Comparison of ENCODE assay signal across 35 mouse cellular contexts in the genomic region with DNA sequence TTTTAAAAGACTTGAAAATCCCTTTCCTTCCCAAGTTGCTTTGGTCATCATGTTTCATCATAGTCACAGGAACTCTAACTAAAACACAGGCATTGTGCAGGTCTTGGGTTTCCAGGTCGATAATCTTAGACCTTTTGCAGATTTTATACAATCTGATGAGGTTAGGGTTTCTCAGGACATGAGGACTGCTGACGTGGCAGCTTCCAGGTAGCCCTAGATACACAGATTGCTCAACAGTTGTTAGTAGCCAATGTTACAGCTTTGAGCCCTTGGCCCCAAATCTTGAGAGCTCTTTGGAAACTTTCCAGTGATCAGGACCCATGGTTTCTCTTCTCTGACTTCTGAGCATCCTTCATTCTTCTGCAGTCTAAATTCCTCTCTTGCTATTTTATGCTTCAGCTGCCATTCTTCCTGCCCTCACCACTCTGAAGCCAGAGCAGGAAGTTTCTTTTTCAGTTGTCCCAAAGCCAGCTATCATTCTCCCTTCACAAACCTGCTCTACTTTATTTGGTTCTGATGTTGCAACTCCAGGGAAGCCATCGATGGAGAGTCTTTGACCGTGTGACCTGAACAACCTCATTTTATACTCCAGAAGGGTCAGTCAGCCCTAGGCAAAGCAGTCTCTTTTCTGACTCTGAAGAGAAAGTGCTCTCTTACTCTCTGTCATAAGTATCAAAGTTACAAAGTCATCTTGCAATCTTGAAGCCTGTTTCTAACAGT.
"Had no signal": no experiment of that assay in that cellular context is flagged by ENCODE, and none has a peak within 500 bp of the region (broad histone marks: within the 10 kb centered on the region; RNA-seq: fewer than 3 reads in every experiment).

No protein-coding gene starts in this region.

- ATAC-seq: hindbrain, embryonic 16.5 days; hindbrain, postnatal 0 days; inflammation-experienced regulatory T-cells, adult 6 months; intestine, embryonic 15.5 days; intestine, embryonic 16.5 days; intestine, postnatal 0 days had no signal

- H3K9me3 ChIP-seq: heart, embryonic 10.5 days; heart, embryonic 12.5 days; heart, embryonic 13.5 days; heart, embryonic 15.5 days; hindbrain, embryonic 10.5 days; hindbrain, embryonic 12.5 days; hindbrain, embryonic 13.5 days; hindbrain, embryonic 15.5 days; intestine, embryonic 15.5 days; kidney, embryonic 15.5 days had no signal

- H3K27ac ChIP-seq: heart, embryonic 10.5 days; heart, embryonic 13.5 days; heart, embryonic 15.5 days; hindbrain, embryonic 10.5 days; hindbrain, embryonic 12.5 days; hindbrain, embryonic 13.5 days; hindbrain, embryonic 14.5 days; hindbrain, embryonic 15.5 days; hindbrain, postnatal 0 days; intestine, embryonic 15.5 days; kidney, embryonic 15.5 days; kidney, postnatal 0 days; layer of hippocampus, adult 2 months had no signal

- H3K4me1 ChIP-seq: heart, embryonic 10.5 days; heart, embryonic 12.5 days; heart, embryonic 13.5 days; heart, embryonic 15.5 days; hindbrain, embryonic 10.5 days; hindbrain, embryonic 12.5 days; hindbrain, embryonic 13.5 days; hindbrain, embryonic 15.5 days; intestine, embryonic 15.5 days; kidney, embryonic 15.5 days had no signal

- H3K36me3 ChIP-seq: heart, embryonic 10.5 days; heart, embryonic 12.5 days; heart, embryonic 13.5 days; heart, embryonic 15.5 days; hindbrain, embryonic 10.5 days; hindbrain, embryonic 12.5 days; hindbrain, embryonic 13.5 days; hindbrain, embryonic 15.5 days; intestine, embryonic 15.5 days; kidney, embryonic 15.5 days had no signal

- H3K27me3 ChIP-seq: heart, embryonic 12.5 days; heart, embryonic 13.5 days; heart, embryonic 15.5 days; hindbrain, embryonic 12.5 days; hindbrain, embryonic 13.5 days; hindbrain, embryonic 15.5 days; intestine, embryonic 15.5 days; kidney, embryonic 15.5 days had no signal

- H3K4me3 ChIP-seq: heart, embryonic 10.5 days; heart, embryonic 12.5 days; heart, embryonic 13.5 days; heart, embryonic 15.5 days; hindbrain, embryonic 10.5 days; hindbrain, embryonic 12.5 days; hindbrain, embryonic 13.5 days; hindbrain, embryonic 15.5 days; intestine, embryonic 15.5 days; kidney, embryonic 15.5 days; layer of hippocampus, adult 2 months had no signal

- DNase-seq: heart, postnatal 10 days; heart, postnatal 14 days; heart, postnatal 36 days; heart, postnatal 4 days; kidney, adult 11 months; kidney, adult 18-20 months; kidney, adult 2 months; kidney, adult 8-10 months; kidney, adult 9 months; kidney, postnatal 10 days; kidney, postnatal 14 days; kidney, postnatal 25 days; kidney, postnatal 36 days; kidney, postnatal 4 days; layer of hippocampus, adult 9-11 months; layer of hippocampus, postnatal 36 days had no signal

- H3K9ac ChIP-seq: heart, embryonic 12.5 days; heart, embryonic 13.5 days; heart, embryonic 15.5 days; hindbrain, embryonic 12.5 days; hindbrain, embryonic 13.5 days; hindbrain, embryonic 14.5 days; hindbrain, embryonic 15.5 days; intestine, embryonic 15.5 days; kidney, embryonic 15.5 days had no signal

- H3K4me2 ChIP-seq: heart, embryonic 11.5 days; heart, embryonic 12.5 days; heart, embryonic 13.5 days; heart, embryonic 15.5 days; hindbrain, embryonic 12.5 days; hindbrain, embryonic 13.5 days; hindbrain, embryonic 14.5 days; hindbrain, embryonic 15.5 days; intestine, embryonic 15.5 days; kidney, embryonic 15.5 days had no signal
